Mouse (Mus musculus): Measurements from ENCODE around the gene Zfp637. TPM values are rescaled to one million over a fixed set of nuclear protein-coding genes. Genes with fewer than 3 reads are reported as not detected.

The Zfp637 gene
- polyA plus RNA-seq, 1 experiment from 2014 or later: 136 TPM

- WGBS: 88% methylated on average over 3 of the region's 3 CpGs
- H3K9me3 ChIP-seq (ENCODE audit: control insufficient read depth, low read length): no peaks in the 10 kb centered on the region
- no peak overlapping the region for H3K9ac ChIP-seq (ENCODE audit: low read depth, low read length)
- no peak for DNase-seq (ENCODE audit: low spot score)
- ATAC-seq (ENCODE audit: low FRiP score): no peak
- H3K27me3 ChIP-seq (ENCODE audit: control insufficient read depth, insufficient read depth, low read length): no peaks in the 10 kb centered on the region
- H3K4me3 ChIP-seq (ENCODE audit: low read depth, low read length): no peak overlapping the region
- no peaks in the 10 kb centered on the region for H3K36me3 ChIP-seq (ENCODE audit: control insufficient read depth, insufficient read depth, low read length)
- H3K4me2 ChIP-seq (replicated peaks; ENCODE audit: low read depth, low read length): no peak overlapping the region
- no peak overlapping the region for H3K27ac ChIP-seq (ENCODE audit: low read depth, low read length)
- H3K4me1 ChIP-seq (replicated peaks; ENCODE audit: control insufficient read depth, insufficient read depth, low read length): no peaks in the 10 kb centered on the region
Observed at GRCm38 (mm10) chr6:117874621-117875281, 33.8 kb downstream of the Zfp637 start.

- 11% methylated on average over 26 of the region's 26 CpGs for WGBS
- Histone ChIP-seq H3K9ac (ENCODE audit: low read depth, low read length) (peak overlapping the region; percentile 80), H3K27me3 (ENCODE audit: control insufficient read depth, insufficient read depth, low read length) (no peaks in the 10 kb centered on the region), H3K4me1 (replicated peaks; ENCODE audit: control insufficient read depth, insufficient read depth, low read length) (no peaks in the 10 kb centered on the region), H3K36me3 (ENCODE audit: control insufficient read depth, insufficient read depth, low read length) (no peaks in the 10 kb centered on the region), H3K4me2 (replicated peaks; ENCODE audit: low read depth, low read length) (peak overlapping the region; percentile 59), H3K27ac (ENCODE audit: low read depth, low read length) (peak overlapping the region; percentile 97), H3K4me3 (ENCODE audit: low read depth, low read length) (peak overlapping the region; percentile 44), H3K9me3 (ENCODE audit: control insufficient read depth, low read length) (no peaks in the 10 kb centered on the region)
- DNase-seq (ENCODE audit: low spot score) (peak; percentile 89), ATAC-seq (ENCODE audit: low FRiP score) (peak; percentile 86; the same call in 1 of the 2 replicates)
Observed at GRCm38 (mm10) chr6:117878700-117879407, 37.9 kb downstream of the Zfp637 start.

GRCm38 (mm10) chr6:117879408-117880115, 38.6 kb downstream of the Zfp637 start:
- H3K4me1 ChIP-seq (replicated peaks; ENCODE audit: control insufficient read depth, insufficient read depth, low read length): no peaks in the 10 kb centered on the region
- no peaks in the 10 kb centered on the region for H3K27me3 ChIP-seq (ENCODE audit: control insufficient read depth, insufficient read depth, low read length)
- peak; percentile 100 for DNase-seq (ENCODE audit: low spot score)
- H3K9ac ChIP-seq (ENCODE audit: low read depth, low read length): peak overlapping the region; percentile 80
- ATAC-seq (ENCODE audit: low FRiP score): peak; percentile 95
- H3K9me3 ChIP-seq (ENCODE audit: control insufficient read depth, low read length): no peaks in the 10 kb centered on the region
- H3K4me3 ChIP-seq (ENCODE audit: low read depth, low read length): peak overlapping the region; percentile 44
- under 1% methylated on average over 67 of the region's 67 CpGs for WGBS
- H3K36me3 ChIP-seq (ENCODE audit: control insufficient read depth, insufficient read depth, low read length): no peaks in the 10 kb centered on the region
- H3K27ac ChIP-seq (ENCODE audit: low read depth, low read length): peak overlapping the region; percentile 97
- H3K4me2 ChIP-seq (replicated peaks; ENCODE audit: low read depth, low read length): peak overlapping the region; percentile 59

DNA sequence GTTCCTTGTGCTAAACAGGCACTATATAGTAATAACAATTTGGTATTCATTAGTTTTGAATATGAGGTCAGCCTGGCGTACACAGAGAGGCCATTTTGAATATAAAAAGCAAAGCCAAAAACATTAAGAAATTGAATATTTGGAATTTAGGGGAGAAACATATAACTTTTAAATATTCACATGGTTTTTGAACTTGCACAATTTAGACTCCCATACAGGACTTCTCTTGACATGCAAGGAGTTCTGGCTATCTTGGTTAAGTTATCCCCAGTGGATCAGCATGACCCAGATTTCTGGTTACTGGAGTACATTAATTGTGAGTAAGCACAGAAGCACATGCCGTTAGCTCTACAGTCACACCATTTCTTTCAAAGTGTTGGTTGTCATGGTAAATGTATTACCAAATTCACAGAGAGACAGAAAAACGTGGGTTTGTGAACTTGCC, 39.4 kb downstream of the Zfp637 start:
- no peaks in the 10 kb centered on the region for H3K9me3 ChIP-seq (ENCODE audit: control insufficient read depth, low read length)
- peak overlapping the region; percentile 59 for H3K4me2 ChIP-seq (replicated peaks; ENCODE audit: low read depth, low read length)
- no peaks in the 10 kb centered on the region for H3K4me1 ChIP-seq (replicated peaks; ENCODE audit: control insufficient read depth, insufficient read depth, low read length)
- H3K9ac ChIP-seq (ENCODE audit: low read depth, low read length): peak overlapping the region; percentile 61; the same call in 1 of the 2 replicates
- H3K4me3 ChIP-seq (ENCODE audit: low read depth, low read length): peak overlapping the region; percentile 44
- DNase-seq (ENCODE audit: low spot score): peak; percentile 27
- H3K36me3 ChIP-seq (ENCODE audit: control insufficient read depth, insufficient read depth, low read length): no peaks in the 10 kb centered on the region
- H3K27me3 ChIP-seq (ENCODE audit: control insufficient read depth, insufficient read depth, low read length): no peaks in the 10 kb centered on the region
- WGBS: 61% methylated on average over 3 of the region's 3 CpGs
- H3K27ac ChIP-seq (ENCODE audit: low read depth, low read length): peak overlapping the region; percentile 97; the same call in 1 of the 2 replicates
- ATAC-seq (ENCODE audit: low FRiP score): no peak

DNA sequence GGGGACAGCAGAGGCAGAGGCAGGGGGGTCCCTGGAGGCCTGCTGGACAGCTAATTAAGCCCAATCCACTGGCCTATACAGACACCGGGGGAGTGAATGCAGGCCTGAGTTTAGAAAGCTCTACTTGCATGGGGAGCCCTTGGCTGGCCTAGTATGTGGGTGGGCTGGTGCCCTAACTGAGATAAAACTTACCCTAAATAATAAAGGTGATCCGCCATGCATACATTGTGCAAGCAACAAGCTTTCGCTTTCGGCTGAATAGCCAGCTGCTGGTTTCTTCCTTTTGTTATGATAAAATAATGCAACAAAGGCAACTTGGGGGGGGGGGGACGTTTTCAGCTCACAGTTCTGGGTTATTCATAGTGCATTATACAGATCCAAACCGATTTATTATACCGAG, 40.2 kb downstream of the Zfp637 start:
- Histone ChIP-seq H3K36me3 (ENCODE audit: control insufficient read depth, insufficient read depth, low read length) (no peaks in the 10 kb centered on the region), H3K27ac (ENCODE audit: low read depth, low read length) (no peak overlapping the region), H3K9ac (ENCODE audit: low read depth, low read length) (no peak overlapping the region), H3K4me3 (ENCODE audit: low read depth, low read length) (no peak overlapping the region), H3K4me1 (replicated peaks; ENCODE audit: control insufficient read depth, insufficient read depth, low read length) (no peaks in the 10 kb centered on the region), H3K27me3 (ENCODE audit: control insufficient read depth, insufficient read depth, low read length) (no peaks in the 10 kb centered on the region), H3K4me2 (replicated peaks; ENCODE audit: low read depth, low read length) (no peak overlapping the region), H3K9me3 (ENCODE audit: control insufficient read depth, low read length) (no peaks in the 10 kb centered on the region)
- WGBS: 50% methylated on average over 7 of the region's 7 CpGs
- peak; percentile 2 for DNase-seq (ENCODE audit: low spot score)
- no peak for ATAC-seq (ENCODE audit: low FRiP score)

DNA sequence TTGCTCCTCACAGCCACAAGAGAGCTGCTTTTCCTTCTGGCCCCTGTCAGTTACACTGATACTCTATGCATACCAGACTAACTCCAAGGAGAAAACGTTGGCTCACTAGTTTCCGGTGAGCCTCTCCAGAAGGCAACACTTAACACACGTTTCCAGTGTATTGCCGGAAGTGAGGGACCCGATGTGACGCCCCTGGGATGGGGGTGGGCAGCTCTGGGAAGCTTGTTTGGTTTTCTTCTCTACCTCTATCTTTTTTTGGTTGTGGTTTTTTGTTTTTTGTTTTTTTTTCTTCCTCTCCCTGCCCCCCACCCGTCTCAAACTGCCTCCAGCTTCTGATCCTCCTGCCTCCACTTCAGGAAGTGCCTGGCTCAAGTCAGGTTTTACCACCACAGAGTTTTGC, 41.0 kb downstream of the Zfp637 start:
- no peak overlapping the region for H3K4me2 ChIP-seq (replicated peaks; ENCODE audit: low read depth, low read length)
- no peaks in the 10 kb centered on the region for H3K4me1 ChIP-seq (replicated peaks; ENCODE audit: control insufficient read depth, insufficient read depth, low read length)
- H3K9me3 ChIP-seq (ENCODE audit: control insufficient read depth, low read length): no peaks in the 10 kb centered on the region
- 72% methylated on average over 7 of the region's 7 CpGs for WGBS
- no peak for ATAC-seq (ENCODE audit: low FRiP score)
- DNase-seq (ENCODE audit: low spot score): no peak
- H3K4me3 ChIP-seq (ENCODE audit: low read depth, low read length): no peak overlapping the region
- no peaks in the 10 kb centered on the region for H3K36me3 ChIP-seq (ENCODE audit: control insufficient read depth, insufficient read depth, low read length)
- H3K27ac ChIP-seq (ENCODE audit: low read depth, low read length): no peak overlapping the region
- no peak overlapping the region for H3K9ac ChIP-seq (ENCODE audit: low read depth, low read length)
- no peaks in the 10 kb centered on the region for H3K27me3 ChIP-seq (ENCODE audit: control insufficient read depth, insufficient read depth, low read length)

DNA sequence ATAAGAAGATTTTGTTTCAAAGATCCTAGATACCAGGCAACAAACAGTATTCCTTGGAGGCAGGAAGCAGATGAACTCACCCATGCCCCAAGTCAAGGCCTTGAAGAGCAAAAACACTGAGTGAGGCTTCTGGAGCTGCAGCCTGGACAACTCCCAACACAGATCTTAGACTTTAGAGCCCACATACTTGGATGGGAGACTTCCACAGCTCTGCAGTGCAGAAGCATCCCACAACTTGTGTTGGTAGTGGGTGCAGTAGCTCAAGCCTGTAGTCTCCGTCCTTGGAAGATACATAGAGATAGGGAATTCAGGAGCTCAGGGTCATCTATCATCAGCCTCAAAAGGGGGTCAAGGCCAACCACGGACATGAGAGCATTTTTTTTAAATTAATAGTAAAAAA, 45.0 kb downstream of the Zfp637 start:
- no peaks in the 10 kb centered on the region for H3K4me1 ChIP-seq (replicated peaks; ENCODE audit: control insufficient read depth, insufficient read depth, low read length)
- ATAC-seq (ENCODE audit: low FRiP score): no peak
- WGBS: 81% methylated on average over 2 of the region's 2 CpGs
- H3K27me3 ChIP-seq (ENCODE audit: control insufficient read depth, insufficient read depth, low read length): no peaks in the 10 kb centered on the region
- H3K4me3 ChIP-seq (ENCODE audit: low read depth, low read length): no peak overlapping the region
- no peaks in the 10 kb centered on the region for H3K36me3 ChIP-seq (ENCODE audit: control insufficient read depth, insufficient read depth, low read length)
- H3K27ac ChIP-seq (ENCODE audit: low read depth, low read length): no peak overlapping the region
- H3K9me3 ChIP-seq (ENCODE audit: control insufficient read depth, low read length): no peaks in the 10 kb centered on the region
- H3K9ac ChIP-seq (ENCODE audit: low read depth, low read length): no peak overlapping the region
- no peak overlapping the region for H3K4me2 ChIP-seq (replicated peaks; ENCODE audit: low read depth, low read length)
- DNase-seq (ENCODE audit: low spot score): no peak

GRCm38 (mm10) chr6:117888032-117888431, 47.1 kb downstream of the Zfp637 start:
- H3K4me3 ChIP-seq (ENCODE audit: low read depth, low read length): no peak overlapping the region
- H3K27ac ChIP-seq (ENCODE audit: low read depth, low read length): no peak overlapping the region
- H3K4me2 ChIP-seq (replicated peaks; ENCODE audit: low read depth, low read length): no peak overlapping the region
- H3K9me3 ChIP-seq (ENCODE audit: control insufficient read depth, low read length): no peaks in the 10 kb centered on the region
- no peak for ATAC-seq (ENCODE audit: low FRiP score)
- no peaks in the 10 kb centered on the region for H3K4me1 ChIP-seq (replicated peaks; ENCODE audit: control insufficient read depth, insufficient read depth, low read length)
- H3K27me3 ChIP-seq (ENCODE audit: control insufficient read depth, insufficient read depth, low read length): no peaks in the 10 kb centered on the region
- WGBS: 53% methylated on average over 1 of the region's 1 CpGs
- H3K9ac ChIP-seq (ENCODE audit: low read depth, low read length): no peak overlapping the region
- no peaks in the 10 kb centered on the region for H3K36me3 ChIP-seq (ENCODE audit: control insufficient read depth, insufficient read depth, low read length)
- DNase-seq (ENCODE audit: low spot score): no peak
